Mouse (Mus musculus) T-helper 2 cell (primary cell): ENCODE results near the gene Gm21865.
"Not testable (repeated sequence)": the region's sequence is repeated elsewhere in the genome, so short reads cannot be mapped to it uniquely, and the experiment has no call there.

Experiments used
- in situ Hi-C: fragments of 300-600 bp; cut with MboI, MseI; formaldehyde crosslinking; loops from one replicate; pipeline ENCODE4 v1.15.1; 2025; ENCODE audit warnings: high pct_unique_total_duplicates

Gm21865 gene

GRCm38 (mm10) chrY:40316803-40317202 is at the start of gene Gm21865:
Gene Gm21865 (minus strand): TSS chrY:40316903.
- in situ Hi-C loops, result not testable (repeated sequence)
